Mouse (Mus musculus): Measurements from ENCODE around the gene Fbf1.

Gene Fbf1

DNA sequence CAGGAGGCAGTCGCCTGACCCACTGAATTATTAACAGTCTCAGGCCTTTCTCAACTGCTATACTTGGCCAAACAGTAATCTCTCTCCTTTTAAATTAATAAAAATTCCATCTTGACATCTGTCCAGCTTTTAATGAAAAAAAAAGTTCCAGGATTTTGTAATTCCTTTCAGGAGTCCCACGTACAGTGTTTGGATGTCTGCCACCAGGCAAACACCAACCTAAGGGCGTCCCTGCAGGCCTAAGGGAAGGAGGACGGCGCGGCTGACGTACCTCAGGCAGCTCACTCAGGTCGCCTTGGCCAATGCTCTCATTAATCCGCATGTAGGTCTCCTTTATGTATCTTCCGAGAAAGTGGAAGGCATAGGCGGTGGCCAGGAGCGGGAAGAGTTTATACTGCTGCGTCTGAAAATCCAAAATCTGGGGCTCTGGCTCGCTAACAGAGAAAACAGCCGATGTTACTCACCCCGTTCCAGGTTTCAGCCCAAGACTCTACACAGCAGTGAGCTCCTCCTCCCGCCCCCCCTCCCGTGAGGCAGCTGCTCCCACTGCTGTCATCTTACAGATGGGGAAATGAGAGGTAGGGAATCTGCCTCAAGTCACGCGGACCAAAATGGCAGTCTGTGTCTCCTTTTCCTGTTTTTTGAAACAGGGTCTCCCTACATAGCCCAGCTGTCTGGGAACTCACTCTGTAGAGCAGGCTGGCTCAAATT, 10.6 kb upstream of the Fbf1 start:
- DNase-seq (ENCODE audit: low spot score in 2 of 2) = no peak

- no peak for DNase-seq (ENCODE audit: low spot score in 2 of 2)
Observed at GRCm38 (mm10) chr11:116176010-116176409, 8.0 kb upstream of the Fbf1 start.

DNA sequence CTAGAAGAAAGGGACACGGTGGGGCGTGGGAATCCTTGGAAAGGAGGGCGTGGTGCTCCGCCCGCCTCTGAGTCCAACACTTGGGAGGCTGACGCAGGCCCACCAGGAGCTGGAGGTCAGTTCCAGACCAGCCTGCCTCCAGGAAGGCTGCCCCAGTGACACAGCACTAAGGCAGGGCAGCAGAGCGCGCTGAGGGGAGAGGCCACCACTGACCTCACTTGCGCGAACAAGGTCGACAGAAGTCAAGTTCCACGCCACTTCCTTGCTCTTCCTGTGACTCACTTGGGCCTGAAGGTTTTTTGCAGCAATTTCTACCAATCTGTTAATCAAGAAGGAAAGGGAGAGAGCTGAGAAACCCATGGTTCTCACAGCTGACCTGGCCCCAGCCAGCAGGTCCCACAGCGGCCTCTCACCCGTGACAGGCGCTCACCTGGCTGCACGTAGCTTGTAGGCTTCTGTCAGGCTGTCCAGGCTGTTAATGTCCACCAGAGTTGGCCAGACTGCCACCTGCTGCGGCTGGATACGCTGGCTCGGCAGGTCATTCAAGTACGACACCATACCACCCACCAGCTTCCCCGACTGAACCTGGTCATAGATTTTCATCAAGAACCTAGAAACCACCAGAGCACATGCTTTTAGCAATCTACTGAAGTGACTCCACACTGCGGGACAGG, 6.9 kb upstream of the Fbf1 start:
- DNase-seq (ENCODE audit: low spot score in 2 of 2) = no peak

GRCm38 (mm10) chr11:116171959-116172358, 4.0 kb upstream of the Fbf1 start:
- no peak for DNase-seq (ENCODE audit: low spot score in 2 of 2)

DNA sequence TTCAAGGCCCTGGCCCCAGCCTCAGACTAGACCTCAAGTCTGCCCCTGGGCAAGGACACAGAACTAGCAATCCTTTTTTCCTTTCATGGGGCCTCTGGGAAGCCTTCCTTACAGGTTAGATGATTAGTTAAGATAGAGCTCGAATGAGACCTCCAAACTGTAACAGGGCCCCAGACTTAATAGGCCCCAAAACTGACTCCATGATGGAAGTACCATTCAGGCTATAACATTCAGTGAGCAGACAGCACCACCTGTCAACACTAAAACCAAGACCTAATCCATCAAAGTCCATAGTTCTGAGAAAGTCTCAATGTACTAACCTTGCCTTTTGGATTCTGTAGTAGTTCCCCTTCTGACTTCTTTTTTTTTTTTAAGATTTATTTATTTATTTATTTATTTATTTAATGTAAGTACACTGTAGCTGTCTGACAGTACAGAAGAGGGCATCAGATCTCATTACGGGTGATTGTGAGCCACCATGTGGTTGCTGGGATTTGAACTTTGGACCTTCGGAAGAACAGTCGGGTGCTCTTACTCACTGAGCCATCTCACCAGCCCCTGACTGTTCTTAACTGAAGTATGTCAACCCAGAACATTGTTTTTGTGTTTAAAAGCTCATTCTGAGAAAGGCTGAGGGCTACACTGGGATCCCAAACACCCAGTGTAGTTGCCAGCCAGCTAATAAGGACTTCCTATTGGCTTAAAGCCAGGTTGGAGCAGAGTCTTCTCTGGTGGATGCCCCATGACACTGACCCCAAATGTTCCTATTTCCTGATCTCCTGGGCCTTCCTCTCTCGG, 2.2 kb upstream of the Fbf1 start:
- no peak for DNase-seq (ENCODE audit: low spot score in 2 of 2)

- DNase-seq (ENCODE audit: low spot score in 2 of 2) = no peak
Observed at GRCm38 (mm10) chr11:116169214-116169613, 1.2 kb upstream of the Fbf1 start.

DNA sequence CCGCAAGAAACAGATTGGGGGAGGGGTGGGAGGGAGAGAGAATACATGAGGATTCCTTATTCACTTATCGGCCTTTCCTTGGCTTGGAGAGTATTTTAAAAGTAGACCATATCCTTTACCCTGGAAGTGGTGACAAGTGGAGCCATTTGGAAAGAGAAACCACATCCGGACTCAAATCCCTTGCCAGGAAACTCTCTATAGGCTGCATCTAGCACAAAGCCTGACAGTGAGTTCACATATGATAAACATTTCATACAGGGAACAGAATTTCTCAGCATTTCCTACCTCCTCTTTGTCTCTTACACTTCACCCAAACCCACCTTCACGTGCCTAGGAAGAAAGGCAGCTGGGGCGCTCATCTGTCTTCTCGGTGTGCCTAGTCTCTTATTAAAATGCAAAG, 734 bp downstream of the Fbf1 start:
- DNase-seq (ENCODE audit: low spot score in 2 of 2) = no peak

GRCm38 (mm10) chr11:116163002-116163401, 5.0 kb downstream of the Fbf1 start:
- no peak for DNase-seq (ENCODE audit: low spot score in 2 of 2)

GRCm38 (mm10) chr11:116162146-116162545, 5.8 kb downstream of the Fbf1 start:
- DNase-seq (ENCODE audit: low spot score in 2 of 2) = peak in 1 of 2 experiments; percentile 66

GRCm38 (mm10) chr11:116161312-116161711, 6.7 kb downstream of the Fbf1 start:
- DNase-seq (ENCODE audit: low spot score in 2 of 2) = no peak

DNA sequence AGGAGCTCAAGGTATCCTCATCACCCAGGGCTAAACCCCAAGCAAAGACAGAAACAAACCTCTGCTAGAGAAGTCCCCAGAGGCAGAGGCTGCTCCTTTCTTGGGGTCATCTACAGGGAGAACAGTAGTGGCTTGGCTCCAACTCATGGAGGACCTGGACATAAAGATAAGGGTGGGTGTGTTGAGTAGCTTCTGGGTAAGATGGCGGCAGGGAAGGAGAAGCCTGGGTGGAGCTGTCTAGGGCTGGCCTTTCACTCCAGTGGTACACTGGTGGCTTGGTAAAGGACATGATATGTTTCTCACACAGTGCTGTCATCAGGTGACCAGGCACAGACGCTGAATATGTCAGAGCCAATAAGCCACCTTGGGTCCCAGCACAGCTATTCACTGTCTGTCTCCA, 17.0 kb downstream of the Fbf1 start:
- DNase-seq (ENCODE audit: low spot score in 2 of 2) = no peak

DNA sequence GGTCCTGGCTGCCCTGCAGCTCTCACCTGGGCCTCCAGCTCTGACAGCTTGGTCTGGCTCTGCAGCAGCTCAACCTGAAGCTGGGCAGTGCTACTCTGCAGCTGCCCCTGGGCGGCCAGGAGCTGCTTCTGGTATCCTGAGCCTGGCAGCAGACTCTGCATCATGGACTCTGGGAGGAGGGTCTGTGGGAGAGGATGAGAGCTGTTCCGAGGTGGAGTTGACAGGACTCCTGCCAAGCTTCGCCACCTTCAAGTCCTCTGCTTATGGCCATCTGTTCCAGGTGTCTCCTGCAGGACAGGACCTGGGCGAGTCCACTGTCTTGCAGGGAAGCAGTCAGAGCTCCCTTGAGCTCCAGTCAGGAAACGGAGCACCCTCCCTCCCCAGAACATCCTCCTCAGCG, 18.6 kb downstream of the Fbf1 start:
- no peak for DNase-seq (ENCODE audit: low spot score in 2 of 2)

DNA sequence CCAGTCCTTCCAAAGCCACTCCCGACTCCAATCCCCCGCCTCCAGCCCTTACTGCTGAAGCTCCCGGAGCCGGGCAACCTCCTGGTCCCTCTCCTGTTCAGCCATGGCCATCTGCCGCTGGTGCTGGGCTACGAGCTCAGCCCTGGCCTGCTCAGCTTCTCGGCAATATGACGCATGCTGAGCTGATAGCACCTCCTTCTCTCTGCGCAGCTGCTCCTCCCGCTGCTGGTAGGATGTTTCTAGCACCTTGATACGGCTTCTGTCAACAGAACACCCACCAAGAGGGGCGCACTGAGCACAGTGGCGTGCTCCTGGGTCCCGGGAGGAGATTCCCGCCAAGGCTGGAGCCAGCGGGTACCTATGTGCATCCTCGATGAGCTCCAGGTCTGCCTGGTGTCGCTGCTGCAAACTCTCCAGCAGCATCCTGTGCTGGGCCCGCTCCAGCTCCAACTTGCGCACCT, 19.2 kb downstream of the Fbf1 start:
- DNase-seq (ENCODE audit: low spot score in 2 of 2) = no peak

DNA sequence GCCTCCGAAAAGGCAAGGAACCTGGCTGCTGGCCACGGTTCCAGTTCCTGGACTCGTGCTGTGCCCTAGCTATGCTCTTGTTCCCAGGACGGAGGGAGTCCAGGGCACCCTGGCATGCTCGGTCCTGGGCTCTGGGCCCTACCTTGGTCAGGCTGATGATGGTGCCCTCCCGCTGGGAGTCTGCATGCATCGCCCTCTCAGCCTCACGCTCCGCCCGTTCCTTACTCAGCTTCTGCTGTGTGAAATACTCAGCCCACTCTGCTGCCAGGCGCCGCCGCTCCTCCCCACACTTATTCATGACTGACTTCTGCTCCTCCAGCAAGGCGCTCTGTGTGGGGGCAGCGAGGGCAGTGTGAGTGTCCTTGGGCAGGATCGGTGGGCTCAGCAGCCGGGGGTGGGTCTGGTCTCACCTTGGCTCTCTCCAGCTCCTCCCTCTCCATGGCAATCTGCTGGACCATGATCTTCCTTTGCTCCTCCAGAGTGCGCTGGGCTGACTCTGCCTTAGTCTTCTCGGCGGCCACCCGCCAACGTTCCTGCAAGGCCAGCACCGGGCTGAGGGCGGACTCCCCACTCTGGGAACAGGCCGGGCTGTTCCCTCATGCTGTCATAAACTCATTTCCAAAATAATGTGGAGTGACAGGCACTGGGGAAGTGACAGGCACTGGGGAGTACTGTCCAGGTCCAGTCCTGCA, 21.5 kb downstream of the Fbf1 start:
- DNase-seq (ENCODE audit: low spot score in 2 of 2) = peak in 1 of 2 experiments; percentile 65

GRCm38 (mm10) chr11:116145481-116146293, 22.3 kb downstream of the Fbf1 start:
- DNase-seq (ENCODE audit: low spot score in 2 of 2) = no peak

DNA sequence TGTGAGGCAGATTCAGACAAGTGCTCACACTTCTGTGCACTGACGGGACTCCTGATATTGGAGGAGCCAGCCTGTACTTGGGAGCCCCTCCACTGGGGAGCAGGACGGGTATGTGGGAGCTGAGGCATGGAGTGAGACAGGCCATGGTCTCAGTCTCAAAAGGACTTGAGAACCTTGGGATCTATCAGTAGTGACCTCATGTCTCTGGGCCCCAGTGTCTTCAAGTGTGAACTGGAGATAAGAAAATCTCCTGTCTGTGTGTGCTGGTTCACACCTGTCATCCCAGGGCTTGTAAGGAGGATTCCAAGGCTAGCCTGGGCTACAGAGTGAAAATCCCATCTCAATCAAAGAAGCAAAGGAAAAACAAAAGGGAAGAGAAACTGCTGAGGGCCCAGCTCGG, 24.5 kb downstream of the Fbf1 start:
- no peak for DNase-seq (ENCODE audit: low spot score in 2 of 2)

DNA sequence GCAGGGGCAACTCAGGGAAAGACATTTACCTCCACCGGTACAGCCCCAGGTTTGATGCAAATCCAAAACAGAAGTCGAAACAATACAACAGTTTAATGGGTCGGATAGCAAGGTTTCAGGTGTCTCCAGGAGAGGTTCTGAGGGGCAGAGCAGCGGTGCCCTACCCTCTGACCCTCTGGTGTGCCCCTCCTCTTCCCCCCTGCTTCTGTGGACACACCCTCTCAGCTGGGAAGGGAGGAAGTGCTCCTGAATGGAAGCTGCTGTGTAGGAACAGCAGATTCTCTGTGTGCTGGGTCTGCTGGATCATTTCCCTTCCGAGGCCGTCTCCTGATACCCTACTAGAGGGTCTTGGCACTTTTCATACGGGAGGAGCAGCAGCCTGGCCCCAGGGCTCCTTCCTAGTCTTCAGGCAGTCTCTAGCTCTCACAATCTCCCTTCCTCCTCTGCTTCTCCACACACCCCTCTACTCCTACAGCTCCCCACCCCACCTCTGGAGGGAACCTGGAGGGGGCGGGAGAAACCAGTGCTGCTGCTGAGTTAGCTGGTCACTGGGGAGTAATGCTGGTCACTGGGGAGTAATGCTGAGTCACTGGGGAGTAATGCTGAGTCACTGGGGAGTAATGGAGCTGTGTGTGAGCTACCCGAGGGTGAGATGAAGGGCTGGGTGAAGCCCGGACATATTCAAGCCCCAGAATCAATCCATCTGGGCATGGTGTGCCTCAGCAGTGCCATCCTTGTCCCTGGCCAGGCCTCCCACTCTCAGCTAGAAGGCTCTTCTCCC, 25.6 kb downstream of the Fbf1 start:
- DNase-seq (ENCODE audit: low spot score in 2 of 2) = no peak

- DNase-seq (ENCODE audit: low spot score in 2 of 2) = peak; percentile 68 to 76
Observed at GRCm38 (mm10) chr11:116138468-116139138, 29.4 kb downstream of the Fbf1 start, which contains the start of gene Mrpl38. TSS of gene Mrpl38 (minus strand) at chr11:116138868.

DNA sequence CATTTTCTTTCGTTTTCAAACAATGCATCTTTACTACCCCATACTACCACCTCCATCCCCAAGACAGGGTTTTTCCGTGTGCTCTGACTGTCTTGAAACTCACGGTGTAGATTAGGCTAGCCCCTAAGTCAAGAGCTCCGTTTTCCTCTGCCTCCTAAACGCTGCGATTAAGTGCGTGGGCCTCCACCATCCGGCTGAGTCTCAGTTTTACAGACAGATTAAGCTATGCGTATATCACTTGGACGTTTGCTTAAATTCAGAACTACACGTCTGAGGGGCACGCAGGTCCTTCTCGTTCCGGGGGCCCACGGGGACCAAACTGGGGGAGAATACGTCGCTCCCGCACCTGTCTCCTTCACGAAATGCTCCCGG, 29.9 kb downstream of the Fbf1 start:
- no peak for DNase-seq (ENCODE audit: low spot score in 2 of 2)

DNA sequence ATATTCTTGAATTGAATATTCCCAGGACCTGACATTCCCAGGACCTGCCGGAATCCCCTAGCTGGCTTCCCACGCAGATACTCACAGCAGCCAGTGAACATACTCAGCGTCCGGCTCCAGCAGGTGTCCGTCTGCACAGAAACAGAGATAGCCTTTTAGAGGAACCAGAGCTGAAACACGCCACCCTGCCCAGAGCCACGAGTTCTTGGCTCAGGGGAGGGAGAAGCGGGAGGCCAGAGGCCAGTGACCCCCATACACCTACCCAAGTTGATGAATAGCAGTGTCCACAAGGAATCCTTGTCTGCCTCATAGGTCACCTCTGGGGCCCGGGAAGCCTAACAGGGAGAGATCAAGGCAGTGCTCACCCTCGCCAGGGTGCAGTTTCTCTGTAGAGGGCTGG, 33.8 kb downstream of the Fbf1 start:
- no peak for DNase-seq (ENCODE audit: low spot score in 2 of 2)

All from frontal cortex, postnatal 14 days (tissue).